Comparison of ENCODE assay signal across 7 mouse cellular contexts in genomic region chr13:85556101-85556853, GRCm38 (mm10).
DNase-seq lines count a peak whose midpoint lies in the region; ATAC-seq and TF ChIP-seq lines count a peak whose summit lies in the region.

No protein-coding gene starts in this region.

- no peaks in the 10 kb centered on the region for H3K9me3 ChIP-seq in forebrain, embryonic 15.5 days
- H3K9me3 ChIP-seq in kidney, embryonic 15.5 days (replicated peaks), result no peaks in the 10 kb centered on the region
- H3K9me3 ChIP-seq in liver, postnatal 0 days (ENCODE audit: low read length), result no peaks in the 10 kb centered on the region

- 15% methylated on average over 5 of the region's 5 CpGs for WGBS in forebrain, embryonic 15.5 days
- WGBS in kidney, embryonic 15.5 days, result 17% methylated on average over 5 of the region's 5 CpGs
- 9% methylated on average over 5 of the region's 5 CpGs for WGBS in liver, postnatal 0 days (ENCODE audit: insufficient replicate concordance)

- H3K4me2 ChIP-seq in forebrain, embryonic 15.5 days (replicated peaks), result no peak overlapping the region
- H3K4me2 ChIP-seq in kidney, embryonic 15.5 days, result no peak overlapping the region
- no peak overlapping the region for H3K4me2 ChIP-seq in liver, postnatal 0 days (ENCODE audit: low read depth, low read length)

- H3K9ac ChIP-seq in forebrain, embryonic 15.5 days (replicated peaks), result no peak overlapping the region
- no peak overlapping the region for H3K9ac ChIP-seq in kidney, embryonic 15.5 days
- no peak overlapping the region for H3K9ac ChIP-seq in liver, postnatal 0 days (replicated peaks)

- no peak overlapping the region for H3K4me3 ChIP-seq in forebrain, embryonic 15.5 days
- no peak overlapping the region for H3K4me3 ChIP-seq in kidney, embryonic 15.5 days (replicated peaks)
- H3K4me3 ChIP-seq in liver, postnatal 0 days (ENCODE audit: low read depth, low read length), result no peak overlapping the region

- no peak for TF ChIP-seq EP300 in liver, postnatal 0 days (IDR thresholded peaks at IDR 0.05; ENCODE audit: low read depth)

- no peaks in the 10 kb centered on the region for H3K27me3 ChIP-seq in forebrain, embryonic 15.5 days
- H3K27me3 ChIP-seq in kidney, embryonic 15.5 days, result no peaks in the 10 kb centered on the region
- H3K27me3 ChIP-seq in liver, postnatal 0 days (ENCODE audit: insufficient read depth, low read length), result no peaks in the 10 kb centered on the region

- no peak overlapping the region for H3K27ac ChIP-seq in forebrain, embryonic 15.5 days (replicated peaks)
- no peak overlapping the region for H3K27ac ChIP-seq in kidney, embryonic 15.5 days
- no peak overlapping the region for H3K27ac ChIP-seq in liver, postnatal 0 days (ENCODE audit: low read depth)

- ATAC-seq in forebrain, embryonic 15.5 days (replicated peaks), result peak; percentile 58
- 0 out of 2 replicates have a peak, but pooled peaks have one; percentile 40 for ATAC-seq in kidney, embryonic 15.5 days (replicated peaks; ENCODE audit: low FRiP score)
- ATAC-seq in liver, postnatal 0 days, result no peak

- peak; percentile 70 for DNase-seq in urinary bladder, postnatal 14 days (ENCODE audit: low spot score)
- DNase-seq in urinary bladder, postnatal 10 days (ENCODE audit: low spot score), result no peak
- peak; percentile 75 for DNase-seq in brain, adult 2 months (ENCODE audit: low read depth, low spot score)
- peak; percentile 46 for DNase-seq in liver, postnatal 0 days
- DNase-seq in retina, adult 2 months (ENCODE audit: low read depth, low spot score), result peak; percentile 8

- H3K36me3 ChIP-seq in forebrain, embryonic 15.5 days, result no peaks in the 10 kb centered on the region
- H3K36me3 ChIP-seq in kidney, embryonic 15.5 days, result no peaks in the 10 kb centered on the region
- H3K36me3 ChIP-seq in liver, postnatal 0 days (replicated peaks; ENCODE audit: insufficient read depth, low read length), result no peaks in the 10 kb centered on the region

- peak; percentile 60 for TF ChIP-seq CTCF in liver, postnatal 0 days (IDR thresholded peaks at IDR 0.05; ENCODE audit: low read depth)

- no peaks in the 10 kb centered on the region for H3K4me1 ChIP-seq in forebrain, embryonic 15.5 days
- H3K4me1 ChIP-seq in kidney, embryonic 15.5 days, result no peaks in the 10 kb centered on the region
- H3K4me1 ChIP-seq in liver, postnatal 0 days (ENCODE audit: insufficient read depth), result no peaks in the 10 kb centered on the region
